8 mouse cellular contexts compared by ENCODE assay signal in the genomic region with DNA sequence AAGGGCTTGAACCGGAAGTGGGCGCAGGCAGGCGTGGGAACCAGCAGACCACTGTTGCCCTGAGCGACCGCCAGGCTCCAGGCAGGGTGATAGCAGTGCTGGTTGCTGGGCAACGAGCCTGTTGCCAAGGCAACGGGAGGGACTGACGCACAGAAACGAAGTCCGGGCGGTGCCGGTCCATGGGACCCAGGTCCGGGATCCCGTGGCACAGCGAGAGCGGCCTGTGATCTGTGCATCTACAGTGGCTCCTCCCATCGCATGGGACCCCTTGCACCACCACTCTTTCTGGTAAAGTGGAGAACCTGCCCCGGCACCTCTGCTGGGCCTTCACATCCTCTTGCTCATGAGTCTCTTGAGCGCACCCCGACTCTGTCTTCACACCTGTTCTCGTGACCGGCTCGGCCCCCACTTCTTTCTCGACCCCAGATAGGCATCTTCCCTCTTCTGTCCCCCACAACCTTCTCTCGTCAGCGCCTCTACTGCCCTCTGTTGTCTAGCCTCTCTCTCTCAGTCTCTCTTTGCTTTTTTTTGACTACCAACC. TPM values are rescaled to one million over a fixed set of nuclear protein-coding genes. Genes with fewer than 3 reads are reported as not detected.
A peak's percentile ranks its signal among the peaks of the same experiment; 100 is the strongest.
DNase-seq lines count a peak whose midpoint lies in the region; ATAC-seq lines count a peak whose summit lies in the region.

No protein-coding gene starts in this region.

- WGBS in embryonic facial prominence, embryonic 15.5 days: 3% methylated on average over 26 of the region's 26 CpGs
- WGBS in heart, embryonic 16.5 days: 3% methylated on average over 26 of the region's 26 CpGs

- H3K9me3 ChIP-seq in embryonic facial prominence, embryonic 15.5 days (replicated peaks): no peaks in the 10 kb centered on the region
- no peaks in the 10 kb centered on the region for H3K9me3 ChIP-seq in heart, embryonic 16.5 days (replicated peaks; ENCODE audit: control insufficient read depth, low read length)

- peaks cover 11% of the 10 kb centered on the region for H3K4me1 ChIP-seq in embryonic facial prominence, embryonic 15.5 days
- H3K4me1 ChIP-seq in heart, embryonic 16.5 days (ENCODE audit: control insufficient read depth, insufficient read depth, low read length): 0 out of 2 replicates have a peak, but pooled peaks cover 3% of the 10 kb centered on the region

- peaks cover 11% of the 10 kb centered on the region; the same call in 1 of the 2 replicates for H3K27me3 ChIP-seq in embryonic facial prominence, embryonic 15.5 days
- H3K27me3 ChIP-seq in heart, embryonic 16.5 days (ENCODE audit: control insufficient read depth, insufficient read depth, low read length): peaks cover 11% of the 10 kb centered on the region

- peak overlapping the region; percentile 75 for H3K4me2 ChIP-seq in embryonic facial prominence, embryonic 15.5 days (replicated peaks)
- H3K4me2 ChIP-seq in heart, embryonic 16.5 days (ENCODE audit: low read depth, low read length): peak overlapping the region; percentile 55

- peak overlapping the region; percentile 39 for H3K4me3 ChIP-seq in embryonic facial prominence, embryonic 15.5 days (replicated peaks)
- peak overlapping the region; percentile 20 for H3K4me3 ChIP-seq in heart, embryonic 16.5 days (ENCODE audit: low read length)

- ATAC-seq in CD4-positive, CD25-positive, alpha-beta regulatory T cell, adult 4 months: no peak
- ATAC-seq in embryonic facial prominence, embryonic 15.5 days (ENCODE audit: insufficient number of reproducible peaks, low FRiP score, low TSS enrichment, low read depth): peak; percentile 53; the same call in 1 of the 2 replicates
- peak; percentile 60 for ATAC-seq in heart, embryonic 16.5 days (replicated peaks; ENCODE audit: extremely low read depth, insufficient read depth, low FRiP score)

- H3K27ac ChIP-seq in embryonic facial prominence, embryonic 15.5 days (replicated peaks): no peak overlapping the region
- no peak overlapping the region for H3K27ac ChIP-seq in heart, embryonic 16.5 days (ENCODE audit: low read length)

- no peak overlapping the region for H3K9ac ChIP-seq in embryonic facial prominence, embryonic 15.5 days
- H3K9ac ChIP-seq in heart, embryonic 16.5 days (ENCODE audit: low read length): no peak overlapping the region

- H3K36me3 ChIP-seq in embryonic facial prominence, embryonic 15.5 days: no peaks in the 10 kb centered on the region
- H3K36me3 ChIP-seq in heart, embryonic 16.5 days (ENCODE audit: control insufficient read depth, insufficient read depth): no peaks in the 10 kb centered on the region

- peak; percentile 46 for DNase-seq in CD4-positive, CD25-positive, alpha-beta regulatory T cell, adult 2 months (ENCODE audit: low read depth, low spot score)
- peak; percentile 62 for DNase-seq in kidney, postnatal 14 days
- DNase-seq in liver: peak; percentile 42
- DNase-seq in naive thymus-derived CD4-positive, alpha-beta T cell, adult 2 months (ENCODE audit: low read depth): peak; percentile 22
- no peak for DNase-seq in thymus, postnatal 14 days

RNA-seq across cellular contexts. Expression of gene Syt5, which starts 0.7 kb away (rescaled TPM):
- polyA plus RNA-seq in CD4-positive, CD25-positive, alpha-beta regulatory T cell, adult 4 months (2017; shearing (Covaris generic)): under 1 TPM in 1 of 2 experiments, not detected in 1; 0.35 TPM
- 9.1 and 10.7 TPM in 2 replicates for polyA plus RNA-seq in embryonic facial prominence, embryonic 15.5 days (2015; fragmentation: Nextera tagmentation; extraction: Ambion mirVana)
- polyA plus RNA-seq in heart, embryonic 16.5 days (2015; fragmentation: Nextera tagmentation; extraction: Ambion mirVana): 1.9 and 3.4 TPM in 2 replicates

RNA-seq across cellular contexts. Expression of gene Dnaaf3, which starts 14.4 kb away (rescaled TPM):
- polyA plus RNA-seq in CD4-positive, CD25-positive, alpha-beta regulatory T cell, adult 4 months (2017; shearing (Covaris generic)): 1 to 10 TPM; 1.4 to 2.8 TPM
- polyA plus RNA-seq in embryonic facial prominence, embryonic 15.5 days (2015; fragmentation: Nextera tagmentation; extraction: Ambion mirVana): 4.4 and 7.8 TPM in 2 replicates
- 1.1 and 1.3 TPM in 2 replicates for polyA plus RNA-seq in heart, embryonic 16.5 days (2015; fragmentation: Nextera tagmentation; extraction: Ambion mirVana)

RNA-seq across cellular contexts. Expression of gene Tnni3, which starts 22.6 kb away (rescaled TPM):
- polyA plus RNA-seq in CD4-positive, CD25-positive, alpha-beta regulatory T cell, adult 4 months (2017; shearing (Covaris generic)): 1 to 10 TPM; 1.6 to 2.4 TPM
- polyA plus RNA-seq in embryonic facial prominence, embryonic 15.5 days (2015; fragmentation: Nextera tagmentation; extraction: Ambion mirVana): 5.1 and 5.9 TPM in 2 replicates
- 3,783 and 3,984 TPM in 2 replicates for polyA plus RNA-seq in heart, embryonic 16.5 days (2015; fragmentation: Nextera tagmentation; extraction: Ambion mirVana)

RNA-seq across cellular contexts. Expression of gene Tnnt1, which starts 30.5 kb away (rescaled TPM):
- 1 to 10 TPM; 6.9 to 8.3 TPM for polyA plus RNA-seq in CD4-positive, CD25-positive, alpha-beta regulatory T cell, adult 4 months (2017; shearing (Covaris generic))
- 290 and 382 TPM in 2 replicates for polyA plus RNA-seq in embryonic facial prominence, embryonic 15.5 days (2015; fragmentation: Nextera tagmentation; extraction: Ambion mirVana)
- polyA plus RNA-seq in heart, embryonic 16.5 days (2015; fragmentation: Nextera tagmentation; extraction: Ambion mirVana): 170 and 190 TPM in 2 replicates

RNA-seq across cellular contexts. Expression of gene Ppp1r12c, which starts 45.2 kb away (rescaled TPM):
- 10 to 100 TPM; 13.5 to 27.7 TPM for polyA plus RNA-seq in CD4-positive, CD25-positive, alpha-beta regulatory T cell, adult 4 months (2017; shearing (Covaris generic))
- 52.5 and 57.2 TPM in 2 replicates for polyA plus RNA-seq in embryonic facial prominence, embryonic 15.5 days (2015; fragmentation: Nextera tagmentation; extraction: Ambion mirVana)
- polyA plus RNA-seq in heart, embryonic 16.5 days (2015; fragmentation: Nextera tagmentation; extraction: Ambion mirVana): 28.6 and 39.8 TPM in 2 replicates

Comparison
In these comparisons a context has a peak if more than half of its experiments do, and no peak if none do; other contexts are left out.
1. RNA of gene Tnni3, which starts 22.6 kb away (polyA plus RNA-seq): 3,783 to 3,984 TPM in heart, embryonic 16.5 days; 5.1 to 5.9 TPM in embryonic facial prominence, embryonic 15.5 days and 1.6 to 2.4 TPM in CD4-positive, CD25-positive, alpha-beta regulatory T cell, adult 4 months; every median in the first group is over 100 times any median in the second.